In the genomic region with DNA sequence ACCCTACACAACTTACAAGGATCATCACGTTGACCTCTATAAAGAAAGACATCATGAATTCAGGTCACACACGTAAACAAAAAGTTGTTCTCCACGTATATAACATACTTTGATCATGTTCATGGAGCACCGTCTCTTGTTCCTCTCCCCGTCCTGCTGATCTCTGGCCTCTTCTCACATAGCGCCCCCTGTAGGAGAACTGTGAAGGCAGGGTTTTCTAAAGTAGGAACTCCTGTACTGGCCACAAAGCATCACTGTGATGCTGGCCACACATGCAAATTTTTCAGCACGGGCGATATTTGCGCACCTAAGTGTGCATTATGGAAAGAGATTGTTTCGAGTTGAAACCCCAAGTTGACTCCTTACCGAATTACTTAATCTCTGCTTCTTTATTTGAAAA, we compare ENCODE assay signal across 17 mouse cellular contexts. TPM values are rescaled to one million over a fixed set of nuclear protein-coding genes. Genes with fewer than 3 reads are reported as not detected.
DNase-seq lines count a peak whose midpoint lies in the region; ATAC-seq and TF ChIP-seq lines count a peak whose summit lies in the region.
"Had no signal": no experiment of that assay in that cellular context is flagged by ENCODE, and none has a peak within 500 bp of the region (broad histone marks: within the 10 kb centered on the region; RNA-seq: fewer than 3 reads in every experiment).

No protein-coding gene starts in this region.

- intact Hi-C loops in gastrocnemius, postnatal 14 days (cut with DNase I; ENCODE audit: low total_unique reads) = no loop called here
- intact Hi-C loops in heart, postnatal 14 days (cut with DNase I) = no loop called here

- no peak for DNase-seq in kidney, postnatal 0 days (ENCODE audit: low spot score)
- no peak for DNase-seq in kidney, adult 2 months
- peak; percentile 16 for DNase-seq in thymus, postnatal 4 days
- DNase-seq in thymus, postnatal 25 days = no peak
- peak; percentile 35 for DNase-seq in gastrocnemius, postnatal 14 days
- DNase-seq in heart, postnatal 14 days = no peak
- DNase-seq in cerebellum, adult 11-12 months = no peak
- DNase-seq: cerebellum, postnatal 14 days; embryo, embryonic 11 days; heart, adult 18-20 months; layer of hippocampus, postnatal 36 days; liver, embryonic 13.5 days; lung, postnatal 14 days had no signal

- peak; percentile 49 for TF ChIP-seq CTCF in kidney, postnatal 0 days (IDR thresholded peaks at IDR 0.05; ENCODE audit: low read depth)
- no peak for TF ChIP-seq CTCF in kidney, adult 2 months (conservative IDR thresholded peaks at IDR 0.05; ENCODE audit: insufficient read depth, insufficient read length, low read depth, low read length)

- no peak overlapping the region for H3K9ac ChIP-seq in kidney, postnatal 0 days (ENCODE audit: low read depth, low read length)
- H3K9ac ChIP-seq: forebrain, embryonic 12.5 days; liver, embryonic 13.5 days; neural tube, embryonic 12.5 days had no signal

- H3K4me2 ChIP-seq in kidney, postnatal 0 days (ENCODE audit: low read length) = peak overlapping the region; percentile 10; the same call in 1 of the 2 replicates
- H3K4me2 ChIP-seq: forebrain, embryonic 12.5 days; liver, embryonic 13.5 days; neural tube, embryonic 12.5 days had no signal

- TF ChIP-seq POLR2A in kidney, adult 2 months (IDR thresholded peaks at IDR 0.05; ENCODE audit: low read depth, low read length) = no peak

- ATAC-seq in kidney, postnatal 0 days (replicated peaks; ENCODE audit: low FRiP score, low read depth) = no peak
- ATAC-seq: midbrain, embryonic 16.5 days had no signal

- no peaks in the 10 kb centered on the region for H3K9me3 ChIP-seq in kidney, postnatal 0 days (replicated peaks; ENCODE audit: low read length)
- H3K9me3 ChIP-seq: forebrain, embryonic 12.5 days; liver, embryonic 13.5 days; neural tube, embryonic 12.5 days had no signal

- no peaks in the 10 kb centered on the region for H3K27me3 ChIP-seq in kidney, postnatal 0 days (ENCODE audit: insufficient read depth, low read length)
- no peaks in the 10 kb centered on the region for H3K27me3 ChIP-seq in kidney, adult 2 months (replicated peaks; ENCODE audit: control insufficient read depth, insufficient read depth, low read length)
- H3K27me3 ChIP-seq: forebrain, embryonic 12.5 days; liver, embryonic 13.5 days; megakaryocyte, embryonic 14.5 days; neural tube, embryonic 12.5 days had no signal

- no peaks in the 10 kb centered on the region for H3K4me1 ChIP-seq in kidney, postnatal 0 days (replicated peaks; ENCODE audit: insufficient read depth, low read length)
- no peaks in the 10 kb centered on the region for H3K4me1 ChIP-seq in kidney, adult 2 months (ENCODE audit: control insufficient read depth, insufficient read depth, low read length)
- H3K4me1 ChIP-seq: forebrain, embryonic 12.5 days; liver, embryonic 13.5 days; megakaryocyte, embryonic 14.5 days; neural tube, embryonic 12.5 days had no signal

- H3K36me3 ChIP-seq in kidney, postnatal 0 days (ENCODE audit: insufficient read depth, low read length) = no peaks in the 10 kb centered on the region
- H3K36me3 ChIP-seq in kidney, adult 2 months (ENCODE audit: control insufficient read depth, insufficient read depth, low read length) = no peaks in the 10 kb centered on the region
- H3K36me3 ChIP-seq: forebrain, embryonic 12.5 days; liver, embryonic 13.5 days; neural tube, embryonic 12.5 days had no signal

- no peak overlapping the region for H3K27ac ChIP-seq in kidney, postnatal 0 days
- no peak overlapping the region for H3K27ac ChIP-seq in kidney, adult 2 months (ENCODE audit: insufficient read depth, low read depth, low read length)
- H3K27ac ChIP-seq: forebrain, embryonic 12.5 days; liver, embryonic 13.5 days; neural tube, embryonic 12.5 days had no signal

- 76% methylated on average over 11 of the region's 11 CpGs for whole genome bisulfite sequencing in kidney, postnatal 0 days
- 79% methylated on average over 11 of the region's 11 CpGs for WGBS in kidney, adult 2 months

- H3K4me3 ChIP-seq in kidney, postnatal 0 days (replicated peaks; ENCODE audit: low read depth, low read length) = no peak overlapping the region
- H3K4me3 ChIP-seq in kidney, adult 2 months (ENCODE audit: insufficient read depth, low read depth, low read length) = no peak overlapping the region
- H3K4me3 ChIP-seq: forebrain, embryonic 12.5 days; liver, embryonic 13.5 days; megakaryocyte, embryonic 14.5 days; neural tube, embryonic 12.5 days had no signal

RNA-seq across cellular contexts. Expression of a gene that starts 51.9 kb away (rescaled TPM):
- 58.8 and 63.8 TPM in 2 replicates for polyA plus RNA-seq in kidney, postnatal 0 days (2015; fragmentation: Nextera tagmentation; extraction: Ambion mirVana)
- 12.2 and 15.5 TPM in 2 replicates for polyA plus RNA-seq in kidney, adult 2 months (2012; rRNA removed)
- 100 to 1,000 TPM in 1 of 2 experiments, 10 to 100 TPM in 1; 89.9 to 106 TPM for total RNA-seq in gastrocnemius, postnatal 14 days (2021)
- 100 to 1,000 TPM; 110 to 118 TPM for total RNA-seq in heart, postnatal 14 days (2021)

Comparison
In these comparisons a context has a peak if more than half of its experiments do, and no peak if none do; other contexts are left out.
1. DNase-seq: peak in thymus, postnatal 4 days (single experiment) and gastrocnemius, postnatal 14 days (single experiment); none in kidney, postnatal 0 days (single experiment), kidney, adult 2 months (single experiment), thymus, postnatal 25 days (single experiment), heart, postnatal 14 days (0 of 2) and cerebellum, adult 11-12 months (single experiment).